Mouse (Mus musculus): ENCODE data around the gene Pfdn4. TPM values are rescaled to one million over a fixed set of nuclear protein-coding genes. Genes with fewer than 3 reads are reported as not detected.
"Not testable (repeated sequence)": the region's sequence is repeated elsewhere in the genome, so short reads cannot be mapped to it uniquely, and the experiment has no call there.

Pfdn4 gene
- 54.3 and 61.3 TPM in 2 replicates for polyA plus RNA-seq (2014; fragmentation: Nextera tagmentation; extraction: Ambion mirVana)

GRCm38 (mm10) chr2:170496154-170496930, at the start of gene Pfdn4:
Gene Pfdn4 (plus strand): TSS chr2:170496428.
- no peak within 1 kb of the TSS for H3K9ac ChIP-seq (ENCODE audit: low read depth, low read length)
- H3K36me3 ChIP-seq (ENCODE audit: control insufficient read depth, insufficient read depth, low read length) = no peaks in the 10 kb centered on the region
- no peak within 1 kb of the TSS for H3K27ac ChIP-seq (ENCODE audit: low read depth, low read length)
- no peak for ATAC-seq (replicated peaks; ENCODE audit: insufficient number of reproducible peaks, low FRiP score, low TSS enrichment)
- peak within 1 kb of the TSS; percentile 15 for H3K4me3 ChIP-seq (ENCODE audit: low read depth, low read length)
- H3K4me2 ChIP-seq = peak within 1 kb of the TSS; percentile 46
- H3K9me3 ChIP-seq (replicated peaks; ENCODE audit: control insufficient read depth, low read length) = no peaks in the 10 kb centered on the region
- H3K27me3 ChIP-seq (ENCODE audit: control insufficient read depth, insufficient read depth, low read length) = peaks cover 93% of the 10 kb centered on the region
- under 1% methylated on average over 46 of the region's 46 CpGs for WGBS (ENCODE audit: insufficient replicate concordance)
- H3K4me1 ChIP-seq (ENCODE audit: control insufficient read depth, insufficient read depth, low read length) = peaks cover 2% of the 10 kb centered on the region; the same call in 1 of the 2 replicates

GRCm38 (mm10) chr2:170446843-170447383, 49.3 kb upstream of the Pfdn4 start:
- WGBS (ENCODE audit: insufficient replicate concordance) = 86% methylated on average over 5 of the region's 5 CpGs
- H3K4me2 ChIP-seq = no peak overlapping the region
- peaks cover 31% of the 10 kb centered on the region for H3K27me3 ChIP-seq (ENCODE audit: control insufficient read depth, insufficient read depth, low read length)
- H3K9ac ChIP-seq (ENCODE audit: low read depth, low read length) = no peak overlapping the region
- H3K36me3 ChIP-seq (ENCODE audit: control insufficient read depth, insufficient read depth, low read length) = no peaks in the 10 kb centered on the region
- H3K9me3 ChIP-seq (replicated peaks; ENCODE audit: control insufficient read depth, low read length) = no peaks in the 10 kb centered on the region
- no peaks in the 10 kb centered on the region for H3K4me1 ChIP-seq (ENCODE audit: control insufficient read depth, insufficient read depth, low read length)
- H3K4me3 ChIP-seq (ENCODE audit: low read depth, low read length) = no peak overlapping the region
- ATAC-seq (replicated peaks; ENCODE audit: insufficient number of reproducible peaks, low FRiP score, low TSS enrichment) = no peak
- no peak overlapping the region for H3K27ac ChIP-seq (ENCODE audit: low read depth, low read length)

GRCm38 (mm10) chr2:170447651-170448050, 48.6 kb upstream of the Pfdn4 start:
- 72% methylated on average over 10 of the region's 10 CpGs for WGBS (ENCODE audit: insufficient replicate concordance)
- no peak overlapping the region for H3K4me3 ChIP-seq (ENCODE audit: low read depth, low read length)
- peaks cover 37% of the 10 kb centered on the region for H3K27me3 ChIP-seq (ENCODE audit: control insufficient read depth, insufficient read depth, low read length)
- no peak overlapping the region for H3K4me2 ChIP-seq
- H3K4me1 ChIP-seq (ENCODE audit: control insufficient read depth, insufficient read depth, low read length) = no peaks in the 10 kb centered on the region
- no peak for ATAC-seq (replicated peaks; ENCODE audit: insufficient number of reproducible peaks, low FRiP score, low TSS enrichment)
- no peaks in the 10 kb centered on the region for H3K36me3 ChIP-seq (ENCODE audit: control insufficient read depth, insufficient read depth, low read length)
- no peak overlapping the region for H3K27ac ChIP-seq (ENCODE audit: low read depth, low read length)
- no peaks in the 10 kb centered on the region for H3K9me3 ChIP-seq (replicated peaks; ENCODE audit: control insufficient read depth, low read length)
- H3K9ac ChIP-seq (ENCODE audit: low read depth, low read length) = no peak overlapping the region

- no peak; the same call in 1 of the 2 replicates for ATAC-seq (replicated peaks; ENCODE audit: insufficient number of reproducible peaks, low FRiP score, low TSS enrichment)
- no peaks in the 10 kb centered on the region for H3K9me3 ChIP-seq (replicated peaks; ENCODE audit: control insufficient read depth, low read length)
- 12% methylated on average over 9 of the region's 9 CpGs for WGBS (ENCODE audit: insufficient replicate concordance)
Measured at GRCm38 (mm10) chr2:170450933-170451332, 45.3 kb upstream of the Pfdn4 start.

GRCm38 (mm10) chr2:170453809-170454208, 42.4 kb upstream of the Pfdn4 start:
- H3K4me1 ChIP-seq (ENCODE audit: control insufficient read depth, insufficient read depth, low read length); H3K4me2 ChIP-seq; H3K4me3 ChIP-seq (ENCODE audit: low read depth, low read length); H3K9me3 ChIP-seq (replicated peaks; ENCODE audit: control insufficient read depth, low read length); H3K9ac ChIP-seq (ENCODE audit: low read depth, low read length); H3K36me3 ChIP-seq (ENCODE audit: control insufficient read depth, insufficient read depth, low read length); ATAC-seq (replicated peaks; ENCODE audit: insufficient number of reproducible peaks, low FRiP score, low TSS enrichment); H3K27ac ChIP-seq (ENCODE audit: low read depth, low read length): not testable (repeated sequence)
- peaks cover 62% of the 10 kb centered on the region for H3K27me3 ChIP-seq (ENCODE audit: control insufficient read depth, insufficient read depth, low read length)
- WGBS (ENCODE audit: insufficient replicate concordance) = 36% methylated on average over 3 of the region's 4 CpGs

More at GRCm38 (mm10) chr2:170450933-170451332, 45.3 kb upstream of the Pfdn4 start:
- H3K36me3 ChIP-seq (ENCODE audit: control insufficient read depth, insufficient read depth, low read length) = no peaks in the 10 kb centered on the region
- H3K9ac ChIP-seq (ENCODE audit: low read depth, low read length) = no peak overlapping the region
- H3K4me3 ChIP-seq (ENCODE audit: low read depth, low read length) = no peak overlapping the region
- peaks cover 51% of the 10 kb centered on the region for H3K27me3 ChIP-seq (ENCODE audit: control insufficient read depth, insufficient read depth, low read length)
- H3K4me2 ChIP-seq = peak overlapping the region; percentile 22; the same call in 1 of the 2 replicates
- H3K4me1 ChIP-seq (ENCODE audit: control insufficient read depth, insufficient read depth, low read length) = no peaks in the 10 kb centered on the region
- H3K27ac ChIP-seq (ENCODE audit: low read depth, low read length) = no peak overlapping the region

GRCm38 (mm10) chr2:170459183-170459582, 37.0 kb upstream of the Pfdn4 start:
- Histone ChIP-seq H3K27me3 (ENCODE audit: control insufficient read depth, insufficient read depth, low read length) (peaks cover 61% of the 10 kb centered on the region), H3K9me3 (replicated peaks; ENCODE audit: control insufficient read depth, low read length) (no peaks in the 10 kb centered on the region), H3K4me3 (ENCODE audit: low read depth, low read length) (no peak overlapping the region), H3K4me1 (ENCODE audit: control insufficient read depth, insufficient read depth, low read length) (no peaks in the 10 kb centered on the region), H3K27ac (ENCODE audit: low read depth, low read length) (no peak overlapping the region), H3K9ac (ENCODE audit: low read depth, low read length) (no peak overlapping the region), H3K4me2 (no peak overlapping the region), H3K36me3 (ENCODE audit: control insufficient read depth, insufficient read depth, low read length) (no peaks in the 10 kb centered on the region)
- ATAC-seq (replicated peaks; ENCODE audit: insufficient number of reproducible peaks, low FRiP score, low TSS enrichment) = no peak
- 63% methylated on average over 10 of the region's 10 CpGs for WGBS (ENCODE audit: insufficient replicate concordance)

GRCm38 (mm10) chr2:170459805-170460204, 36.4 kb upstream of the Pfdn4 start:
- WGBS (ENCODE audit: insufficient replicate concordance) = 44% methylated on average over 9 of the region's 9 CpGs
- ATAC-seq (replicated peaks; ENCODE audit: insufficient number of reproducible peaks, low FRiP score, low TSS enrichment) = 0 out of 2 replicates have a peak, but pooled peaks have one; percentile 26
- Histone ChIP-seq H3K27ac (ENCODE audit: low read depth, low read length) (no peak overlapping the region), H3K9me3 (replicated peaks; ENCODE audit: control insufficient read depth, low read length) (no peaks in the 10 kb centered on the region), H3K27me3 (ENCODE audit: control insufficient read depth, insufficient read depth, low read length) (peaks cover 57% of the 10 kb centered on the region), H3K9ac (ENCODE audit: low read depth, low read length) (no peak overlapping the region), H3K4me3 (ENCODE audit: low read depth, low read length) (no peak overlapping the region), H3K36me3 (ENCODE audit: control insufficient read depth, insufficient read depth, low read length) (no peaks in the 10 kb centered on the region), H3K4me2 (no peak overlapping the region), H3K4me1 (ENCODE audit: control insufficient read depth, insufficient read depth, low read length) (no peaks in the 10 kb centered on the region)

GRCm38 (mm10) chr2:170461652-170462051, 34.6 kb upstream of the Pfdn4 start:
- ATAC-seq (replicated peaks; ENCODE audit: insufficient number of reproducible peaks, low FRiP score, low TSS enrichment) = no peak
- H3K36me3 ChIP-seq (ENCODE audit: control insufficient read depth, insufficient read depth, low read length) = no peaks in the 10 kb centered on the region
- H3K4me1 ChIP-seq (ENCODE audit: control insufficient read depth, insufficient read depth, low read length) = no peaks in the 10 kb centered on the region
- H3K9me3 ChIP-seq (replicated peaks; ENCODE audit: control insufficient read depth, low read length) = no peaks in the 10 kb centered on the region
- H3K4me3 ChIP-seq (ENCODE audit: low read depth, low read length) = no peak overlapping the region
- no peak overlapping the region for H3K9ac ChIP-seq (ENCODE audit: low read depth, low read length)
- H3K4me2 ChIP-seq = no peak overlapping the region
- no peak overlapping the region for H3K27ac ChIP-seq (ENCODE audit: low read depth, low read length)
- 70% methylated on average over 7 of the region's 7 CpGs for WGBS (ENCODE audit: insufficient replicate concordance)
- H3K27me3 ChIP-seq (ENCODE audit: control insufficient read depth, insufficient read depth, low read length) = peaks cover 59% of the 10 kb centered on the region
